Mouse (Mus musculus) midbrain, embryonic 11.5 days (tissue): ENCODE measurements around the gene Acox1. TPM values are rescaled to one million over a fixed set of nuclear protein-coding genes. Genes with fewer than 3 reads are reported as not detected.

Experiments used
- ATAC-seq: fragments of 200-750 bp; cut with Nextera tagmentation; 2 replicates; pipeline ENCODE4 v1.8.0; 2017; ENCODE audit warnings: moderate TSS enrichment, moderate library complexity; ENCODE audit not compliant: low FRiP score
- DNase-seq: peaks from one replicate; pipeline ENCODE4 v3.0.0; 2015; ENCODE audit warnings: low spot score; ENCODE audit errors: missing footprints
- H3K27ac ChIP-seq: fragments of 300-500 bp; sonication (generic); 2 replicates; pipeline ENCODE4 v1.5.1; 2014; ENCODE audit warnings: low read depth, low read length
- H3K27me3 ChIP-seq: fragments of 300-500 bp; sonication (generic); 2 replicates; pipeline ENCODE4 v1.6.1; 2014; ENCODE audit warnings: mild to moderate bottlenecking, low read length, moderate library complexity, mixed read lengths; ENCODE audit not compliant: control insufficient read depth, insufficient read depth
- H3K36me3 ChIP-seq: fragments of 300-500 bp; sonication (generic); 2 replicates; pipeline ENCODE4 v1.6.1; 2014; ENCODE audit warnings: mild to moderate bottlenecking, low read length, moderate library complexity, mixed read lengths; ENCODE audit not compliant: control insufficient read depth, insufficient read depth
- H3K4me1 ChIP-seq: fragments of 300-500 bp; sonication (generic); 2 replicates; pipeline ENCODE4 v1.6.1; 2014; ENCODE audit warnings: low read length; ENCODE audit not compliant: control insufficient read depth, insufficient read depth
- H3K4me2 ChIP-seq: fragments of 300-500 bp; sonication (generic); 2 replicates; pipeline ENCODE4 v1.6.1; 2014; ENCODE audit warnings: mild to moderate bottlenecking, moderate library complexity
- H3K4me3 ChIP-seq: fragments of 300-500 bp; sonication (generic); 2 replicates; pipeline ENCODE4 v1.5.1; 2014; ENCODE audit warnings: low read depth, low read length
- H3K9ac ChIP-seq: fragments of 300-500 bp; sonication (generic); 2 replicates; pipeline ENCODE4 v1.6.1; 2014; ENCODE audit warnings: low read length
- H3K9me3 ChIP-seq: fragments of 300-500 bp; sonication (generic); 2 replicates; pipeline ENCODE4 v1.6.1; 2016; ENCODE audit warnings: low read length; ENCODE audit not compliant: control insufficient read depth
- WGBS: fragments of 180-500 bp; shearing (Covaris S2); extraction: QIAGEN DNeasy Blood & Tissue Kit; methylation state at CpG from one replicate; pipeline ENCODE4 v1.1.7; 2014; 5-methylcytosine and 5-hydroxymethylcytosine counted together
- polyA plus RNA-seq: library from polyadenylated mRNA; unstranded; fragments of >200 nt; fragmentation: Nextera tagmentation; extraction: Ambion mirVana; gene quantifications from 2 replicates; pipeline ENCODE4 v1.2.1, GENCODE M21; 2014

Gene Acox1
- polyA plus RNA-seq, 1 experiment from 2014 or later: 36.1 TPM

- H3K4me2 ChIP-seq: no peak overlapping the region
- no peaks in the 10 kb centered on the region for H3K27me3 ChIP-seq
- no peaks in the 10 kb centered on the region for H3K9me3 ChIP-seq
- H3K36me3 ChIP-seq: 0 out of 2 replicates have a peak, but pooled peaks cover 2% of the 10 kb centered on the region
- DNase-seq (no peak), ATAC-seq (no peak)
- H3K27ac ChIP-seq: no peak overlapping the region
- H3K9ac ChIP-seq: no peak overlapping the region
- H3K4me1 ChIP-seq: no peaks in the 10 kb centered on the region
- 90% methylated on average over 3 of the region's 3 CpGs for WGBS
- H3K4me3 ChIP-seq: no peak overlapping the region
Measured at GRCm38 (mm10) chr11:116185836-116186235, 13.0 kb downstream of the Acox1 start.

- Histone ChIP-seq H3K4me1 (no peaks in the 10 kb centered on the region), H3K27me3 (no peaks in the 10 kb centered on the region), H3K27ac (no peak overlapping the region), H3K9ac (no peak overlapping the region), H3K4me2 (no peak overlapping the region), H3K9me3 (no peaks in the 10 kb centered on the region), H3K4me3 (no peak overlapping the region), H3K36me3 (peaks cover 4% of the 10 kb centered on the region; the same call in 1 of the 2 replicates)
- DNase-seq (no peak), ATAC-seq (no peak)
- 93% methylated on average over 20 of the region's 20 CpGs for WGBS
Measured at GRCm38 (mm10) chr11:116178411-116179121, 20.3 kb downstream of the Acox1 start.

- no peak overlapping the region for H3K9ac ChIP-seq
- 85% methylated on average over 7 of the region's 7 CpGs for WGBS
- H3K27me3 ChIP-seq: no peaks in the 10 kb centered on the region
- H3K9me3 ChIP-seq: no peaks in the 10 kb centered on the region
- H3K4me1 ChIP-seq: no peaks in the 10 kb centered on the region
- no peak for ATAC-seq
- H3K36me3 ChIP-seq: peaks cover 4% of the 10 kb centered on the region; the same call in 1 of the 2 replicates
- no peak overlapping the region for H3K4me3 ChIP-seq
- DNase-seq: no peak
- no peak overlapping the region for H3K4me2 ChIP-seq
- no peak overlapping the region for H3K27ac ChIP-seq
Measured at GRCm38 (mm10) chr11:116176010-116176409, 22.8 kb downstream of the Acox1 start.

GRCm38 (mm10) chr11:116174775-116175448 lies 23.9 kb downstream of the Acox1 start:
- H3K4me1 ChIP-seq: no peaks in the 10 kb centered on the region
- peaks cover 4% of the 10 kb centered on the region; the same call in 1 of the 2 replicates for H3K36me3 ChIP-seq
- H3K4me3 ChIP-seq: no peak overlapping the region
- H3K27me3 ChIP-seq: no peaks in the 10 kb centered on the region
- H3K4me2 ChIP-seq: no peak overlapping the region
- no peak overlapping the region for H3K9ac ChIP-seq
- ATAC-seq (no peak), DNase-seq (no peak)
- WGBS: 90% methylated on average over 22 of the region's 22 CpGs
- no peak overlapping the region for H3K27ac ChIP-seq
- no peaks in the 10 kb centered on the region for H3K9me3 ChIP-seq

GRCm38 (mm10) chr11:116171959-116172358 lies 26.9 kb downstream of the Acox1 start:
- peaks cover 8% of the 10 kb centered on the region; the same call in 1 of the 2 replicates for H3K4me1 ChIP-seq
- H3K4me3 ChIP-seq: no peak overlapping the region
- no peaks in the 10 kb centered on the region for H3K9me3 ChIP-seq
- no peak overlapping the region for H3K9ac ChIP-seq
- ATAC-seq (no peak), DNase-seq (peak; percentile 49)
- no peak overlapping the region for H3K27ac ChIP-seq
- H3K4me2 ChIP-seq: no peak overlapping the region
- peaks cover 4% of the 10 kb centered on the region; the same call in 1 of the 2 replicates for H3K36me3 ChIP-seq
- no peaks in the 10 kb centered on the region for H3K27me3 ChIP-seq
- WGBS: 89% methylated on average over 2 of the region's 2 CpGs

- no peak overlapping the region for H3K9ac ChIP-seq
- H3K9me3 ChIP-seq: no peaks in the 10 kb centered on the region
- no peaks in the 10 kb centered on the region for H3K27me3 ChIP-seq
- H3K4me2 ChIP-seq: no peak overlapping the region
- H3K27ac ChIP-seq: no peak overlapping the region
- DNase-seq (peak; percentile 81), ATAC-seq (no peak)
- WGBS: 86% methylated on average over 5 of the region's 5 CpGs
- peaks cover 4% of the 10 kb centered on the region; the same call in 1 of the 2 replicates for H3K36me3 ChIP-seq
- H3K4me1 ChIP-seq: peaks cover 12% of the 10 kb centered on the region; the same call in 1 of the 2 replicates
- no peak overlapping the region for H3K4me3 ChIP-seq
Measured at GRCm38 (mm10) chr11:116170003-116170800, 28.6 kb downstream of the Acox1 start.

GRCm38 (mm10) chr11:116169214-116169613 lies 29.6 kb downstream of the Acox1 start:
- no peak overlapping the region for H3K4me2 ChIP-seq
- WGBS: 80% methylated on average over 3 of the region's 3 CpGs
- H3K27ac ChIP-seq: no peak overlapping the region
- DNase-seq (peak; percentile 1), ATAC-seq (no peak)
- no peak overlapping the region for H3K4me3 ChIP-seq
- H3K9ac ChIP-seq: no peak overlapping the region
- H3K9me3 ChIP-seq: no peaks in the 10 kb centered on the region
- H3K36me3 ChIP-seq: peaks cover 4% of the 10 kb centered on the region; the same call in 1 of the 2 replicates
- H3K4me1 ChIP-seq: peaks cover 12% of the 10 kb centered on the region; the same call in 1 of the 2 replicates
- H3K27me3 ChIP-seq: no peaks in the 10 kb centered on the region

- under 1% methylated on average over 40 of the region's 40 CpGs for WGBS
- no peaks in the 10 kb centered on the region for H3K27me3 ChIP-seq
- ATAC-seq: peak; percentile 99
- H3K4me2 ChIP-seq: peak within 1 kb of the TSS; percentile 84
- H3K4me3 ChIP-seq: peak within 1 kb of the TSS; percentile 63
- peak; percentile 98 for DNase-seq
- H3K27ac ChIP-seq: peak within 1 kb of the TSS; percentile 74
- H3K36me3 ChIP-seq: peaks cover 3% of the 10 kb centered on the region; the same call in 1 of the 2 replicates
- no peaks in the 10 kb centered on the region for H3K9me3 ChIP-seq
- peak within 1 kb of the TSS; percentile 78 for H3K9ac ChIP-seq
- peaks cover 13% of the 10 kb centered on the region; the same call in 1 of the 2 replicates for H3K4me1 ChIP-seq
Measured at GRCm38 (mm10) chr11:116167884-116168439, 30.9 kb downstream of the Acox1 start, which contains the start of gene Fbf1. Gene Fbf1 (minus strand): TSS chr11:116168166.
